Mouse (Mus musculus) neural tube, embryonic 14.5 days (tissue): ENCODE data around the gene Alkbh1. TPM values are rescaled to one million over a fixed set of nuclear protein-coding genes. Genes with fewer than 3 reads are reported as not detected.

Experiments used
- ATAC-seq: fragments of 200-750 bp; cut with Nextera tagmentation; 2 replicates; pipeline ENCODE4 v1.8.0; 2017; ENCODE audit warnings: low read depth, mild to moderate bottlenecking, moderate TSS enrichment, moderate library complexity
- H3K27ac ChIP-seq: fragments of 300-500 bp; sonication (generic); 2 replicates; pipeline ENCODE4 v1.5.1; 2014; ENCODE audit warnings: low read depth, mild to moderate bottlenecking, control low read depth, low read length, moderate library complexity, mixed read lengths
- H3K27me3 ChIP-seq: fragments of 300-500 bp; sonication (generic); 2 replicates; pipeline ENCODE4 v1.6.1; 2014; ENCODE audit warnings: low read length; ENCODE audit not compliant: control insufficient read depth, insufficient read depth
- H3K36me3 ChIP-seq: fragments of 300-500 bp; sonication (generic); 2 replicates; pipeline ENCODE4 v1.6.1; 2014; ENCODE audit warnings: low read length, mixed read lengths; ENCODE audit not compliant: control insufficient read depth, insufficient read depth
- H3K4me1 ChIP-seq: fragments of 300-500 bp; sonication (generic); 2 replicates; pipeline ENCODE4 v1.6.1; 2014; ENCODE audit warnings: low read length; ENCODE audit not compliant: control insufficient read depth, insufficient read depth
- H3K4me2 ChIP-seq: fragments of 300-500 bp; sonication (generic); 2 replicates; pipeline ENCODE4 v1.6.1; 2014; ENCODE audit warnings: mild to moderate bottlenecking, low read depth, low read length, control low read depth
- H3K4me3 ChIP-seq: fragments of 300-500 bp; sonication (generic); 2 replicates; pipeline ENCODE4 v1.5.1; 2014; ENCODE audit warnings: low read depth, low read length, control low read depth, mixed read lengths
- H3K9ac ChIP-seq: fragments of 300-500 bp; sonication (generic); replicated peaks from 2 replicates; pipeline ENCODE4 v1.6.1; 2014; ENCODE audit warnings: low read depth, mild to moderate bottlenecking, control low read depth, low read length, mixed read lengths
- H3K9me3 ChIP-seq: fragments of 300-500 bp; sonication (generic); 2 replicates; pipeline ENCODE4 v1.6.1; 2016; ENCODE audit warnings: low read length; ENCODE audit not compliant: control insufficient read depth
- WGBS: fragments of 180-500 bp; shearing (Covaris S2); extraction: QIAGEN DNeasy Blood & Tissue Kit; methylation state at CpG from one replicate; pipeline ENCODE4 v1.1.7; 2014; 5-methylcytosine and 5-hydroxymethylcytosine counted together
- polyA plus RNA-seq: library from polyadenylated mRNA; unstranded; fragments of >200 nt; fragmentation: Nextera tagmentation; extraction: Ambion mirVana; gene quantifications from 2 replicates; pipeline ENCODE4 v1.2.1, GENCODE M21; 2014

The Alkbh1 gene
- polyA plus RNA-seq, 1 experiment from 2014 or later = 40.4 TPM

- Histone ChIP-seq H3K9ac (no peak overlapping the region), H3K36me3 (peaks cover 67% of the 10 kb centered on the region), H3K27me3 (no peaks in the 10 kb centered on the region), H3K9me3 (no peaks in the 10 kb centered on the region), H3K4me1 (peaks cover 5% of the 10 kb centered on the region; the same call in 1 of the 2 replicates), H3K27ac (no peak overlapping the region), H3K4me3 (no peak overlapping the region), H3K4me2 (no peak overlapping the region)
- no peak for ATAC-seq
- WGBS = 91% methylated on average over 9 of the region's 9 CpGs
These were observed 5.6 kb upstream of the Alkbh1 start for GRCm38 (mm10) chr12:87449456-87449855.

- 4% methylated on average over 16 of the region's 16 CpGs for WGBS
- ATAC-seq = 0 out of 2 replicates have a peak, but pooled peaks have one; percentile 12
- Histone ChIP-seq H3K9me3 (no peaks in the 10 kb centered on the region), H3K4me2 (peak overlapping the region; percentile 75), H3K27me3 (no peaks in the 10 kb centered on the region), H3K36me3 (peaks cover 40% of the 10 kb centered on the region), H3K27ac (no peak overlapping the region), H3K9ac (peak overlapping the region; percentile 70; the same call in 1 of the 2 replicates), H3K4me1 (peaks cover 17% of the 10 kb centered on the region; the same call in 1 of the 2 replicates), H3K4me3 (peak overlapping the region; percentile 86)
These were observed 394 bp upstream of the Alkbh1 start for GRCm38 (mm10) chr12:87444211-87444610.

- Histone ChIP-seq H3K4me3 (peak overlapping the region; percentile 86), H3K27ac (peak overlapping the region; percentile 76), H3K9ac (peak overlapping the region; percentile 70), H3K27me3 (no peaks in the 10 kb centered on the region), H3K9me3 (no peaks in the 10 kb centered on the region), H3K4me2 (peak overlapping the region; percentile 96), H3K36me3 (peaks cover 33% of the 10 kb centered on the region), H3K4me1 (peaks cover 17% of the 10 kb centered on the region; the same call in 1 of the 2 replicates)
- WGBS = under 1% methylated on average over 33 of the region's 33 CpGs
- ATAC-seq = peak; percentile 87
These were observed 610 bp downstream of the Alkbh1 start for GRCm38 (mm10) chr12:87443115-87443699.

- Histone ChIP-seq H3K4me3 (peak overlapping the region; percentile 86), H3K36me3 (peaks cover 28% of the 10 kb centered on the region), H3K9ac (peak overlapping the region; percentile 70), H3K4me1 (peaks cover 17% of the 10 kb centered on the region; the same call in 1 of the 2 replicates), H3K27me3 (no peaks in the 10 kb centered on the region), H3K27ac (0 out of 2 replicates have a peak overlapping the region, but pooled peaks have one; percentile 4), H3K4me2 (peak overlapping the region; percentile 96), H3K9me3 (no peaks in the 10 kb centered on the region)
- no peak for ATAC-seq
- 31% methylated on average over 12 of the region's 12 CpGs for WGBS
These were observed 1.4 kb downstream of the Alkbh1 start for GRCm38 (mm10) chr12:87442177-87443114.

GRCm38 (mm10) chr12:87428885-87429284 lies 14.9 kb downstream of the Alkbh1 start:
- 79% methylated on average over 8 of the region's 8 CpGs for WGBS
- H3K4me2 ChIP-seq = no peak overlapping the region
- H3K27me3 ChIP-seq = no peaks in the 10 kb centered on the region
- ATAC-seq = no peak
- peaks cover 67% of the 10 kb centered on the region for H3K36me3 ChIP-seq
- peaks cover 3% of the 10 kb centered on the region; the same call in 1 of the 2 replicates for H3K4me1 ChIP-seq
- no peak overlapping the region for H3K9ac ChIP-seq
- no peak overlapping the region for H3K27ac ChIP-seq
- no peaks in the 10 kb centered on the region for H3K9me3 ChIP-seq
- H3K4me3 ChIP-seq = no peak overlapping the region

GRCm38 (mm10) chr12:87428295-87428694 lies 15.5 kb downstream of the Alkbh1 start:
- Histone ChIP-seq H3K9ac (no peak overlapping the region), H3K36me3 (peaks cover 61% of the 10 kb centered on the region), H3K4me1 (peaks cover 3% of the 10 kb centered on the region; the same call in 1 of the 2 replicates), H3K27ac (no peak overlapping the region), H3K4me3 (no peak overlapping the region), H3K9me3 (no peaks in the 10 kb centered on the region), H3K4me2 (no peak overlapping the region), H3K27me3 (no peaks in the 10 kb centered on the region)
- ATAC-seq = no peak
- 84% methylated on average over 2 of the region's 2 CpGs for WGBS

- WGBS = 94% methylated on average over 5 of the region's 5 CpGs
- Histone ChIP-seq H3K4me1 (peaks cover 3% of the 10 kb centered on the region; the same call in 1 of the 2 replicates), H3K36me3 (peaks cover 46% of the 10 kb centered on the region), H3K9me3 (no peaks in the 10 kb centered on the region), H3K9ac (no peak overlapping the region), H3K4me3 (no peak overlapping the region), H3K27me3 (no peaks in the 10 kb centered on the region), H3K4me2 (no peak overlapping the region), H3K27ac (no peak overlapping the region)
- ATAC-seq = no peak
These were observed 17.3 kb downstream of the Alkbh1 start for GRCm38 (mm10) chr12:87426354-87427031.

GRCm38 (mm10) chr12:87424516-87424915 lies 19.3 kb downstream of the Alkbh1 start:
- peaks cover 7% of the 10 kb centered on the region; the same call in 1 of the 2 replicates for H3K4me1 ChIP-seq
- H3K27me3 ChIP-seq = no peaks in the 10 kb centered on the region
- no peak for ATAC-seq
- WGBS = 33% methylated on average over 3 of the region's 3 CpGs
- H3K9me3 ChIP-seq = no peaks in the 10 kb centered on the region
- peaks cover 29% of the 10 kb centered on the region for H3K36me3 ChIP-seq
- H3K27ac ChIP-seq = no peak overlapping the region
- no peak overlapping the region for H3K9ac ChIP-seq
- H3K4me3 ChIP-seq = no peak overlapping the region
- H3K4me2 ChIP-seq = no peak overlapping the region
